Comparison of ENCODE assay signal across 8 mouse cellular contexts in the genomic region with DNA sequence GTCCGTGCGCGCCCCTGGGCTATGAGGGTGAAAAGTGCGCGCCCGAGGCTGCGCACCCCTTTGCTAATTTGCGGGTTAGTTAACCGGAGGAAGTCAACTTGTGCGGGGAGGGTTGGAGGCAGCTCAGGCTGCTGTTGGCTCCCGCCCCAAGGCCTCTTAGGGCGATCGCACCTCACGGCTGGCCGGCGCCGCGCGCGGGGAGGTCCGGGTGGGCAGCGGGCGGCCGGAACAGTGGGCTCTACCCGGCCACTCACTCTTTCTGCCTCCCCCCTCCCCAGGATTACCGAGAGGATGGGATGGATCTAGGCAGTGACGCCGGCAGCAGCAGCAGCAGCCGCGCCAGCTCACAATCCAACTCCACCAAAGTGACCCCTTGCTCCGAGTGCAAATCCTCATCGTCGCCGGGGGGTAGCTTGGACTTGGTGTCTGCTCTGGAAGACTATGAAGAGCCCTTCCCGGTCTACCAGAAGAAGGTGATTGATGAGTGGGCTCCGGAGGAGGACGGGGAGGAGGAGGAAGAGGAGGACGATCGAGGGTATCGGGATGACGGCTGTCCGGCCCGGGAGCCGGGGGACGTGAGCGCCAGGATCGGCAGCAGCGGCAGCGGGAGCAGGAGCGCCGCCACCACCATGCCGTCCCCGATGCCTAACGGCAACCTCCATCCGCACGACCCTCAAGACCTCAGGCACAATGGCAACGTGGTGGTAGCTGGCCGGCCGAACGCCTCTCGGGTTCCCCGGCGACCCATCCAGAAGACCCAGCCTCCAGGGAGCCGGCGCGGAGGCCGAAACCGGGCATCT.
DNase-seq lines count a peak whose midpoint lies in the region; ATAC-seq and TF ChIP-seq lines count a peak whose summit lies in the region.

No protein-coding gene starts in this region.

- peak overlapping the region; percentile 65 for H3K4me3 ChIP-seq in spleen, adult 2 months (ENCODE audit: extremely low read depth, insufficient read depth, insufficient read length)
- H3K4me3 ChIP-seq in brown adipose tissue, adult 24 weeks (ENCODE audit: insufficient read depth, low read depth, low read length) = peak overlapping the region; percentile 95
- H3K4me3 ChIP-seq in forebrain, embryonic 12.5 days (replicated peaks) = peak overlapping the region; percentile 69
- peak overlapping the region; percentile 66 for H3K4me3 ChIP-seq in hindbrain, embryonic 12.5 days
- H3K4me3 ChIP-seq in liver, embryonic 13.5 days (replicated peaks) = peak overlapping the region; percentile 69
- peak overlapping the region; percentile 68 for H3K4me3 ChIP-seq in neural tube, embryonic 13.5 days

- H3K27ac ChIP-seq in spleen, adult 2 months (ENCODE audit: insufficient read depth, low read length) = peak overlapping the region; percentile 66
- H3K27ac ChIP-seq in brown adipose tissue, adult 24 weeks (replicated peaks; ENCODE audit: low read depth, low read length) = peak overlapping the region; percentile 86
- H3K27ac ChIP-seq in forebrain, embryonic 12.5 days = peak overlapping the region; percentile 80
- peak overlapping the region; percentile 86 for H3K27ac ChIP-seq in hindbrain, embryonic 12.5 days
- no peak overlapping the region for H3K27ac ChIP-seq in liver, embryonic 13.5 days
- H3K27ac ChIP-seq in neural tube, embryonic 13.5 days (replicated peaks) = peak overlapping the region; percentile 85

- H3K4me1 ChIP-seq in spleen, adult 2 months (ENCODE audit: control insufficient read depth, insufficient read depth, insufficient read length) = peaks cover 4% of the 10 kb centered on the region; the same call in 1 of the 2 replicates
- H3K4me1 ChIP-seq in brown adipose tissue, adult 24 weeks (ENCODE audit: control insufficient read depth, insufficient read depth, insufficient read length, low read length) = peaks cover 8% of the 10 kb centered on the region; the same call in 1 of the 2 replicates
- H3K4me1 ChIP-seq in forebrain, embryonic 12.5 days = peaks cover 18% of the 10 kb centered on the region
- peaks cover 18% of the 10 kb centered on the region for H3K4me1 ChIP-seq in hindbrain, embryonic 12.5 days
- H3K4me1 ChIP-seq in liver, embryonic 13.5 days (replicated peaks) = peaks cover 45% of the 10 kb centered on the region
- H3K4me1 ChIP-seq in neural tube, embryonic 13.5 days (replicated peaks) = peaks cover 37% of the 10 kb centered on the region

- peak overlapping the region; percentile 99 for H3K4me2 ChIP-seq in forebrain, embryonic 12.5 days
- H3K4me2 ChIP-seq in hindbrain, embryonic 12.5 days (replicated peaks) = peak overlapping the region; percentile 98
- peak overlapping the region; percentile 94 for H3K4me2 ChIP-seq in liver, embryonic 13.5 days
- H3K4me2 ChIP-seq in neural tube, embryonic 13.5 days = peak overlapping the region; percentile 95

- TF ChIP-seq CTCF in spleen, adult 2 months (IDR thresholded peaks at IDR 0.05; ENCODE audit: extremely low read depth, insufficient read depth, insufficient read length, insufficient replicate concordance) = no peak

- peak overlapping the region; percentile 70 for H3K9ac ChIP-seq in forebrain, embryonic 12.5 days
- peak overlapping the region; percentile 78 for H3K9ac ChIP-seq in hindbrain, embryonic 12.5 days
- peak overlapping the region; percentile 64 for H3K9ac ChIP-seq in liver, embryonic 13.5 days
- H3K9ac ChIP-seq in neural tube, embryonic 13.5 days = peak overlapping the region; percentile 83

- intact Hi-C loops in left cerebral cortex, postnatal 10 days (cut with DNase I) = loop anchor here (5.0 kb wide), 2 partner anchors 48 to 437 kb away; no protein-coding TSS in a partner anchor

- no peaks in the 10 kb centered on the region for H3K9me3 ChIP-seq in forebrain, embryonic 12.5 days
- H3K9me3 ChIP-seq in hindbrain, embryonic 12.5 days (replicated peaks) = no peaks in the 10 kb centered on the region
- H3K9me3 ChIP-seq in liver, embryonic 13.5 days (replicated peaks) = no peaks in the 10 kb centered on the region
- no peaks in the 10 kb centered on the region for H3K9me3 ChIP-seq in neural tube, embryonic 13.5 days

- WGBS in spleen, adult 2 months = under 1% methylated on average over 68 of the region's 68 CpGs
- under 1% methylated on average over 65 of the region's 68 CpGs for WGBS in forebrain, embryonic 12.5 days
- under 1% methylated on average over 61 of the region's 68 CpGs for WGBS in hindbrain, embryonic 12.5 days
- under 1% methylated on average over 67 of the region's 68 CpGs for WGBS in liver, embryonic 13.5 days (ENCODE audit: insufficient replicate concordance)
- under 1% methylated on average over 68 of the region's 68 CpGs for WGBS in neural tube, embryonic 13.5 days

- no peak for TF ChIP-seq POLR2A in spleen, adult 2 months (IDR thresholded peaks at IDR 0.05; ENCODE audit: low read depth, low read length)

- ATAC-seq in forebrain, embryonic 12.5 days (ENCODE audit: low FRiP score) = peak; percentile 52
- ATAC-seq in hindbrain, embryonic 12.5 days (ENCODE audit: low FRiP score) = peak; percentile 40
- no peak for ATAC-seq in liver, embryonic 13.5 days (ENCODE audit: low read depth)
- ATAC-seq in neural tube, embryonic 13.5 days (ENCODE audit: low read depth) = peak; percentile 40

- H3K27me3 ChIP-seq in spleen, adult 2 months (ENCODE audit: control insufficient read depth, insufficient read depth, low read length) = peaks cover 17% of the 10 kb centered on the region
- peaks cover 27% of the 10 kb centered on the region for H3K27me3 ChIP-seq in forebrain, embryonic 12.5 days
- H3K27me3 ChIP-seq in hindbrain, embryonic 12.5 days = peaks cover 10% of the 10 kb centered on the region
- H3K27me3 ChIP-seq in liver, embryonic 13.5 days = peaks cover 57% of the 10 kb centered on the region
- H3K27me3 ChIP-seq in neural tube, embryonic 13.5 days = peaks cover 10% of the 10 kb centered on the region; the same call in 1 of the 2 replicates

- DNase-seq in spleen, adult 2 months (ENCODE audit: low read depth in 1 of 2, low spot score in 2 of 2) = no peak
- DNase-seq in spleen, postnatal 14 days (ENCODE audit: low spot score in 2 of 2) = no peak
- no peak for DNase-seq in liver, embryonic 13.5 days
- DNase-seq in left cerebral cortex, postnatal 10 days (ENCODE audit: extremely low spot score in 1 of 2, low spot score in 2 of 2) = no peak

- no peaks in the 10 kb centered on the region for H3K36me3 ChIP-seq in spleen, adult 2 months (ENCODE audit: control insufficient read depth, insufficient read depth, low read length)
- H3K36me3 ChIP-seq in forebrain, embryonic 12.5 days (replicated peaks) = no peaks in the 10 kb centered on the region
- H3K36me3 ChIP-seq in hindbrain, embryonic 12.5 days = no peaks in the 10 kb centered on the region
- no peaks in the 10 kb centered on the region for H3K36me3 ChIP-seq in liver, embryonic 13.5 days
- no peaks in the 10 kb centered on the region for H3K36me3 ChIP-seq in neural tube, embryonic 13.5 days
